Mouse (Mus musculus): ENCODE results near the gene Gm42688. TPM values are rescaled to one million over a fixed set of nuclear protein-coding genes. Genes with fewer than 3 reads are reported as not detected.
A peak's percentile ranks its signal among the peaks of the same experiment; 100 is the strongest.
"Not testable (repeated sequence)": the region's sequence is repeated elsewhere in the genome, so short reads cannot be mapped to it uniquely, and the experiment has no call there.

Gm42688 gene
- polyA plus RNA-seq, 1 experiment from 2014 or later: 1.7 TPM

GRCm38 (mm10) chr6:83156259-83156684, 54.9 kb downstream of the Gm42688 start, which contains the start of the genes Wdr54 and 1700003E16Rik:
Gene Wdr54, minus strand, starts transcription at chr6:83156397.
Gene 1700003E16Rik, plus strand, starts transcription at chr6:83156404.
- peak; percentile 69 for ATAC-seq
- no peak within 1 kb of the TSS for H3K27ac ChIP-seq (ENCODE audit: low read length)
- H3K4me3 ChIP-seq (ENCODE audit: low read length): peak within 1 kb of the TSS; percentile 64
- H3K9me3 ChIP-seq (ENCODE audit: control insufficient read depth, low read length): no peaks in the 10 kb centered on the region
- 0 out of 2 replicates have a peak, but pooled peaks cover 3% of the 10 kb centered on the region for H3K36me3 ChIP-seq (ENCODE audit: control insufficient read depth, insufficient read depth, low read length)
- WGBS: 2% methylated on average over 32 of the region's 32 CpGs
- H3K27me3 ChIP-seq (replicated peaks; ENCODE audit: control insufficient read depth, insufficient read depth, low read length): peaks cover 7% of the 10 kb centered on the region; the same call in 1 of the 2 replicates
- peak within 1 kb of the TSS; percentile 60 for H3K9ac ChIP-seq (ENCODE audit: low read depth, low read length)
- H3K4me2 ChIP-seq (ENCODE audit: low read depth, low read length): peak within 1 kb of the TSS; percentile 91
- H3K4me1 ChIP-seq (ENCODE audit: control insufficient read depth, insufficient read depth, low read length): peaks cover 3% of the 10 kb centered on the region; the same call in 1 of the 2 replicates

DNA sequence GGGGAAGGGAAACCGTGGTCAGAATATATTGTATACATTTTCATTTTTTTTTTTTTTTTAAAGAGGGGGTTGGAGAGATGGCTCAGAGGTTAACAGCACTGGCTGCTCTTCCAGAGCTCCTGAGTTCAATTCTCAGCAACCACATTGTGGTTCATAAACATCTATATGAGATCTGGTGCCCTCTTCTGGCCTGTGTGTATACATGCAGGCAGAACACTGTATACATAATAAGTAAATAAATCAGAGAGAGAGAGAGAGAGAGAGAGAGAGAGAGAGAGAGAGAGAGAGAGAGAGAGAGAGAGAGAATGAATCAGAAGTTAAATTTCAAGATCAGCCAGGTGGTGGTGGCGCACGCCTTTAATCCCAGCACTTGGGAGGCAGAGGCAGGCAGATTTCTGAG, 58.0 kb downstream of the Gm42688 start:
- H3K9me3 ChIP-seq (ENCODE audit: control insufficient read depth, low read length); H3K27ac ChIP-seq (ENCODE audit: low read length); H3K4me2 ChIP-seq (ENCODE audit: low read depth, low read length); H3K4me3 ChIP-seq (ENCODE audit: low read length); H3K36me3 ChIP-seq (ENCODE audit: control insufficient read depth, insufficient read depth, low read length); H3K9ac ChIP-seq (ENCODE audit: low read depth, low read length); ATAC-seq: not testable (repeated sequence)
- H3K27me3 ChIP-seq (replicated peaks; ENCODE audit: control insufficient read depth, insufficient read depth, low read length): peaks cover 13% of the 10 kb centered on the region; the same call in 1 of the 2 replicates
- 18% methylated on average over 3 of the region's 3 CpGs for WGBS
- H3K4me1 ChIP-seq (ENCODE audit: control insufficient read depth, insufficient read depth, low read length): peaks cover 14% of the 10 kb centered on the region

MicroRNAs encoded within 50 kb of the gene (microRNA counts, 519-probe panel; counts per million panel counts)
- 1,672 counts per million, percentile 21 among the panel's probes with 10 or more counts for microRNA mmu-miR-3470a+mmu-miR-3470b

Small RNAs within 50 kb of the gene (microRNA-seq; reads per million reads assigned to microRNA genes)
- not detected for gene Mir3470a

Other genes starting within 250 kb of the Gm42688 start
- gene Sema4f, start 161.8 kb upstream of the Gm42688 start, polyA plus RNA-seq (2015; fragmentation: Nextera tagmentation; extraction: Ambion mirVana): 1.2 and 1.5 TPM in 2 replicates
- gene M1ap, start 154.7 kb upstream of the Gm42688 start, polyA plus RNA-seq (2015; fragmentation: Nextera tagmentation; extraction: Ambion mirVana): 0.34 and 0.62 TPM in 2 replicates
- 9.5 and 9.6 TPM in 2 replicates for gene Dok1, start 68.1 kb upstream of the Gm42688 start, polyA plus RNA-seq (2015; fragmentation: Nextera tagmentation; extraction: Ambion mirVana)
- 11.3 and 11.9 TPM in 2 replicates for gene Loxl3, start 67.4 kb upstream of the Gm42688 start, polyA plus RNA-seq (2015; fragmentation: Nextera tagmentation; extraction: Ambion mirVana)
- 258 and 265 TPM in 2 replicates for gene Aup1, start 47.1 kb upstream of the Gm42688 start, polyA plus RNA-seq (2015; fragmentation: Nextera tagmentation; extraction: Ambion mirVana)
- 66.0 and 68.5 TPM in 2 replicates for gene Htra2, start 46.3 kb upstream of the Gm42688 start, polyA plus RNA-seq (2015; fragmentation: Nextera tagmentation; extraction: Ambion mirVana)
- gene Dqx1, start 43.8 kb upstream of the Gm42688 start, polyA plus RNA-seq (2015; fragmentation: Nextera tagmentation; extraction: Ambion mirVana): 24.0 and 28.7 TPM in 2 replicates
- gene Tlx2, start 31.3 kb upstream of the Gm42688 start, polyA plus RNA-seq (2015; fragmentation: Nextera tagmentation; extraction: Ambion mirVana): 9.3 and 10.4 TPM in 2 replicates
- 27.2 and 29.7 TPM in 2 replicates for gene Pcgf1, start 23.7 kb upstream of the Gm42688 start, polyA plus RNA-seq (2015; fragmentation: Nextera tagmentation; extraction: Ambion mirVana)
- 0.58 and 0.62 TPM in 2 replicates for gene Lbx2, start 15.2 kb upstream of the Gm42688 start, polyA plus RNA-seq (2015; fragmentation: Nextera tagmentation; extraction: Ambion mirVana)
- gene Ccdc142, start within 50 bp of the Gm42688 start, polyA plus RNA-seq (2015; fragmentation: Nextera tagmentation; extraction: Ambion mirVana): 1.7 and 3.0 TPM in 2 replicates
- 118 and 134 TPM in 2 replicates for gene Mrpl53, start 7.4 kb downstream of the Gm42688 start, polyA plus RNA-seq (2015; fragmentation: Nextera tagmentation; extraction: Ambion mirVana)
- gene Mogs, start 13.9 kb downstream of the Gm42688 start, polyA plus RNA-seq (2015; fragmentation: Nextera tagmentation; extraction: Ambion mirVana): 8.8 and 9.4 TPM in 2 replicates
- gene Wbp1, start 19.9 kb downstream of the Gm42688 start, polyA plus RNA-seq (2015; fragmentation: Nextera tagmentation; extraction: Ambion mirVana): 94.4 and 95.5 TPM in 2 replicates
- 8.2 and 8.8 TPM in 2 replicates for gene Ino80b, start 23.8 kb downstream of the Gm42688 start, polyA plus RNA-seq (2015; fragmentation: Nextera tagmentation; extraction: Ambion mirVana)
- 24.4 and 26.1 TPM in 2 replicates for gene Rtkn, start 33.8 kb downstream of the Gm42688 start, polyA plus RNA-seq (2015; fragmentation: Nextera tagmentation; extraction: Ambion mirVana)
- 2.9 and 4.6 TPM in 2 replicates for gene Wdr54, start 54.8 kb downstream of the Gm42688 start, polyA plus RNA-seq (2015; fragmentation: Nextera tagmentation; extraction: Ambion mirVana)
- gene 1700003E16Rik, start 54.8 kb downstream of the Gm42688 start, polyA plus RNA-seq (2015; fragmentation: Nextera tagmentation; extraction: Ambion mirVana): 1.9 and 2.4 TPM in 2 replicates
- 73.5 and 84.5 TPM in 2 replicates for gene Dctn1, start 64.3 kb downstream of the Gm42688 start, polyA plus RNA-seq (2015; fragmentation: Nextera tagmentation; extraction: Ambion mirVana)
- gene Slc4a5, start 118.2 kb downstream of the Gm42688 start, polyA plus RNA-seq (2015; fragmentation: Nextera tagmentation; extraction: Ambion mirVana): 0.56 and 1.2 TPM in 2 replicates
- gene Mthfd2, start 224.3 kb downstream of the Gm42688 start, polyA plus RNA-seq (2015; fragmentation: Nextera tagmentation; extraction: Ambion mirVana): 36.4 and 43.5 TPM in 2 replicates
- gene Mob1a, start 224.4 kb downstream of the Gm42688 start, polyA plus RNA-seq (2015; fragmentation: Nextera tagmentation; extraction: Ambion mirVana): 50.8 and 52.8 TPM in 2 replicates
- 173 and 186 TPM in 2 replicates for gene Bola3, start 247.5 kb downstream of the Gm42688 start, polyA plus RNA-seq (2015; fragmentation: Nextera tagmentation; extraction: Ambion mirVana)